ENCODE assay signal across 9 mouse cellular contexts in the genomic region with DNA sequence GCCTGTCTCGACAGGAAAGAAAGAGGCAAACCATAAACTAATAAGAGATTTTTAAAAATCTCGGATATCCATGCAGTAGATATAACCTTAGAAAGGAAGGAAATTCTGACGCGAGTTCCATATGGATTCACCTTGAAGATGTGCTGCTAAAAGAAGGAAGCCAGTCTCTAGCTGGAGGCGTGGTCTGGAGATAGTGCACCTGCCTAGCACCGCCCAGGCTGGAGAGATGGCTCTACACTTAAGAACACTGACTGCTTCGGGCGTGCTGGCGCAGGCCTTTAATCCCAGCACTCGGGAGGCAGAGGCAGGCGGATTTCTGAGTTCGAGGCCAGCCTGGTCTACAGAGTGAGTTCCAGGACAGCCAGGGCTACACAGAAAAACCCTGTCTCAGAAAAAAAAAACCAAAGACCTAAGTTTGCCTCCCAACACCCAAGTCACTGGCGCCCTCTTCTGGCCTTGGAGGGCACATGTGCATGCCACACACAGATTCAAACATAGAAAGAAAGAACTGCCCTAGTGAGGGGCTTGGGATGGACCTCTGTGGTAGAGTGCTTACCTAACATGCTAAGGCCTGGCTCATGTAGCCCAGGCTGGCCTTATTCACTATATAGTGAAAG. TPM values are rescaled to one million over a fixed set of nuclear protein-coding genes. Genes with fewer than 3 reads are reported as not detected.
DNase-seq lines count a peak whose midpoint lies in the region; ATAC-seq and TF ChIP-seq lines count a peak whose summit lies in the region.
"Had no signal": no experiment of that assay in that cellular context is flagged by ENCODE, and none has a peak within 500 bp of the region (broad histone marks: within the 10 kb centered on the region; RNA-seq: fewer than 3 reads in every experiment).

No protein-coding gene starts in this region.

- no peak for ATAC-seq in heart, embryonic 13.5 days (ENCODE audit: extremely low read depth, insufficient number of reproducible peaks, low FRiP score, low TSS enrichment)
- ATAC-seq in liver, embryonic 12.5 days = 0 out of 2 replicates have a peak, but pooled peaks have one; percentile 25
- no peak for ATAC-seq in forebrain, embryonic 15.5 days (replicated peaks)

- peaks cover 59% of the 10 kb centered on the region for H3K36me3 ChIP-seq in heart, embryonic 13.5 days
- H3K36me3 ChIP-seq in liver, embryonic 12.5 days = peaks cover 65% of the 10 kb centered on the region
- peaks cover 32% of the 10 kb centered on the region for H3K36me3 ChIP-seq in forebrain, embryonic 15.5 days

- no peaks in the 10 kb centered on the region for H3K27me3 ChIP-seq in heart, embryonic 13.5 days (replicated peaks)
- H3K27me3 ChIP-seq in liver, embryonic 12.5 days (replicated peaks) = no peaks in the 10 kb centered on the region
- H3K27me3 ChIP-seq in forebrain, embryonic 15.5 days = no peaks in the 10 kb centered on the region
- H3K27me3 ChIP-seq: embryonic facial prominence, embryonic 12.5 days had no signal

- TF ChIP-seq CTCF in cortical plate, adult 2 months (IDR thresholded peaks at IDR 0.05; ENCODE audit: extremely low read depth, insufficient read depth, low read length) = peak; percentile 59

- no peak for TF ChIP-seq POLR2A in cortical plate, adult 2 months (IDR thresholded peaks at IDR 0.05; ENCODE audit: extremely low read depth, insufficient read depth, low read length)

- H3K9me3 ChIP-seq in heart, embryonic 13.5 days = no peaks in the 10 kb centered on the region
- peaks cover 5% of the 10 kb centered on the region; the same call in 1 of the 2 replicates for H3K9me3 ChIP-seq in liver, embryonic 12.5 days (replicated peaks)
- no peaks in the 10 kb centered on the region for H3K9me3 ChIP-seq in forebrain, embryonic 15.5 days
- H3K9me3 ChIP-seq: embryonic facial prominence, embryonic 12.5 days had no signal

- H3K4me1 ChIP-seq in heart, embryonic 13.5 days = peaks cover 27% of the 10 kb centered on the region
- 0 out of 2 replicates have a peak, but pooled peaks cover 1% of the 10 kb centered on the region for H3K4me1 ChIP-seq in cortical plate, adult 2 months (ENCODE audit: control insufficient read depth, insufficient read depth, low read length)
- peaks cover 53% of the 10 kb centered on the region for H3K4me1 ChIP-seq in liver, embryonic 12.5 days
- H3K4me1 ChIP-seq in forebrain, embryonic 15.5 days = peaks cover 24% of the 10 kb centered on the region

- peak overlapping the region; percentile 77; the same call in 1 of the 2 replicates for H3K4me3 ChIP-seq in heart, embryonic 13.5 days
- no peak overlapping the region for H3K4me3 ChIP-seq in cortical plate, adult 2 months (ENCODE audit: insufficient read depth, low read length)
- peak overlapping the region; percentile 86 for H3K4me3 ChIP-seq in liver, embryonic 12.5 days
- H3K4me3 ChIP-seq in forebrain, embryonic 15.5 days = no peak overlapping the region

- H3K4me2 ChIP-seq in heart, embryonic 13.5 days = peak overlapping the region; percentile 85; the same call in 1 of the 2 replicates
- peak overlapping the region; percentile 83 for H3K4me2 ChIP-seq in liver, embryonic 12.5 days
- no peak overlapping the region for H3K4me2 ChIP-seq in forebrain, embryonic 15.5 days (replicated peaks)

- no peak overlapping the region for H3K9ac ChIP-seq in heart, embryonic 13.5 days
- peak overlapping the region; percentile 84 for H3K9ac ChIP-seq in liver, embryonic 12.5 days
- H3K9ac ChIP-seq in forebrain, embryonic 15.5 days (replicated peaks) = no peak overlapping the region
- H3K9ac ChIP-seq: embryonic facial prominence, embryonic 12.5 days had no signal

- DNase-seq in heart, adult 11 months = no peak
- peak; percentile 47 for DNase-seq in urinary bladder, postnatal 25 days (ENCODE audit: low spot score)
- no peak for DNase-seq in urinary bladder, postnatal 4 days (ENCODE audit: low spot score in 2 of 2)
- DNase-seq in retina, postnatal 1 day = peak; percentile 74

- H3K27ac ChIP-seq in heart, embryonic 13.5 days (replicated peaks) = no peak overlapping the region
- H3K27ac ChIP-seq in cortical plate, adult 2 months (ENCODE audit: insufficient read depth, low read length) = no peak overlapping the region
- 0 out of 2 replicates have a peak overlapping the region, but pooled peaks have one; percentile 90 for H3K27ac ChIP-seq in liver, embryonic 12.5 days
- H3K27ac ChIP-seq in forebrain, embryonic 15.5 days (replicated peaks) = no peak overlapping the region
- H3K27ac ChIP-seq: embryonic facial prominence, embryonic 12.5 days had no signal

- WGBS in heart, embryonic 13.5 days = 66% methylated on average over 13 of the region's 13 CpGs
- 36% methylated on average over 13 of the region's 13 CpGs for WGBS in liver, embryonic 12.5 days (ENCODE audit: insufficient replicate concordance)
- 76% methylated on average over 13 of the region's 13 CpGs for WGBS in forebrain, embryonic 15.5 days

RNA-seq across cellular contexts. Expression of gene Alkbh4, which starts 1.8 kb away (rescaled TPM):
- polyA plus RNA-seq in heart, embryonic 13.5 days (2015; fragmentation: Nextera tagmentation; extraction: Ambion mirVana) = 13.1 and 13.9 TPM in 2 replicates
- polyA plus RNA-seq in cortical plate, adult 2 months (2012; rRNA removed) = 10.4 and 11.3 TPM in 2 replicates
- 17.0 and 18.8 TPM in 2 replicates for polyA plus RNA-seq in liver, embryonic 12.5 days (2016; fragmentation: Nextera tagmentation; extraction: Ambion mirVana)
- 18.4 and 19.5 TPM in 2 replicates for polyA plus RNA-seq in forebrain, embryonic 15.5 days (2015; fragmentation: Nextera tagmentation; extraction: Ambion mirVana)

RNA-seq across cellular contexts. Expression of gene Lrwd1, which starts 1.9 kb away (rescaled TPM):
- polyA plus RNA-seq in heart, embryonic 13.5 days (2015; fragmentation: Nextera tagmentation; extraction: Ambion mirVana) = 18.1 and 19.6 TPM in 2 replicates
- polyA plus RNA-seq in cortical plate, adult 2 months (2012; rRNA removed) = 18.2 and 19.8 TPM in 2 replicates
- polyA plus RNA-seq in liver, embryonic 12.5 days (2016; fragmentation: Nextera tagmentation; extraction: Ambion mirVana) = 53.4 and 54.5 TPM in 2 replicates
- 36.8 and 36.9 TPM in 2 replicates for polyA plus RNA-seq in forebrain, embryonic 15.5 days (2015; fragmentation: Nextera tagmentation; extraction: Ambion mirVana)

RNA-seq across cellular contexts. Expression of gene Polr2j, which starts 21.3 kb away (rescaled TPM):
- 139 and 175 TPM in 2 replicates for polyA plus RNA-seq in heart, embryonic 13.5 days (2015; fragmentation: Nextera tagmentation; extraction: Ambion mirVana)
- polyA plus RNA-seq in cortical plate, adult 2 months (2012; rRNA removed) = 121 and 126 TPM in 2 replicates
- polyA plus RNA-seq in liver, embryonic 12.5 days (2016; fragmentation: Nextera tagmentation; extraction: Ambion mirVana) = 186 and 191 TPM in 2 replicates
- polyA plus RNA-seq in forebrain, embryonic 15.5 days (2015; fragmentation: Nextera tagmentation; extraction: Ambion mirVana) = 230 and 234 TPM in 2 replicates

RNA-seq across cellular contexts. Expression of gene Orai2, which starts 32.7 kb away (rescaled TPM):
- polyA plus RNA-seq in heart, embryonic 13.5 days (2015; fragmentation: Nextera tagmentation; extraction: Ambion mirVana) = 2.0 and 2.7 TPM in 2 replicates
- polyA plus RNA-seq in cortical plate, adult 2 months (2012; rRNA removed) = 54.6 and 73.6 TPM in 2 replicates
- polyA plus RNA-seq in liver, embryonic 12.5 days (2016; fragmentation: Nextera tagmentation; extraction: Ambion mirVana) = 4.4 and 6.7 TPM in 2 replicates
- polyA plus RNA-seq in forebrain, embryonic 15.5 days (2015; fragmentation: Nextera tagmentation; extraction: Ambion mirVana) = 35.0 and 39.1 TPM in 2 replicates

RNA-seq across cellular contexts. Expression of gene Rasa4, which starts 54.0 kb away (rescaled TPM):
- 1.6 TPM in 2 replicates for polyA plus RNA-seq in heart, embryonic 13.5 days (2015; fragmentation: Nextera tagmentation; extraction: Ambion mirVana)
- polyA plus RNA-seq in cortical plate, adult 2 months (2012; rRNA removed) = 6.5 and 7.4 TPM in 2 replicates
- 1.5 and 1.6 TPM in 2 replicates for polyA plus RNA-seq in liver, embryonic 12.5 days (2016; fragmentation: Nextera tagmentation; extraction: Ambion mirVana)
- 6.0 and 6.3 TPM in 2 replicates for polyA plus RNA-seq in forebrain, embryonic 15.5 days (2015; fragmentation: Nextera tagmentation; extraction: Ambion mirVana)

Comparison
In these comparisons a context has a peak if more than half of its experiments do, and no peak if none do; other contexts are left out.
1. DNase-seq: peak in urinary bladder, postnatal 25 days (single experiment) and retina, postnatal 1 day (single experiment); none in heart, adult 11 months (single experiment) and urinary bladder, postnatal 4 days (0 of 2).
2. H3K4me3 ChIP-seq: peak in heart, embryonic 13.5 days (single experiment) and liver, embryonic 12.5 days (single experiment); none in cortical plate, adult 2 months (single experiment) and forebrain, embryonic 15.5 days (single experiment).